Mouse (Mus musculus) forebrain, embryonic 13.5 days (tissue): ENCODE results near the gene Prepl. TPM values are rescaled to one million over a fixed set of nuclear protein-coding genes. Genes with fewer than 3 reads are reported as not detected.

Experiments used
- ATAC-seq: fragments of 200-750 bp; cut with Nextera tagmentation; 2 replicates; pipeline ENCODE4 v1.8.0; 2017
- H3K27ac ChIP-seq: fragments of 300-500 bp; sonication (generic); 2 replicates; pipeline ENCODE4 v1.5.1; 2015; ENCODE audit warnings: inconsistent platforms, mild to moderate bottlenecking, moderate library complexity
- H3K27me3 ChIP-seq: fragments of 300-500 bp; sonication (generic); 2 replicates; pipeline ENCODE4 v1.6.1; 2015; ENCODE audit warnings: mild to moderate bottlenecking, inconsistent platforms
- H3K36me3 ChIP-seq: fragments of 300-500 bp; sonication (generic); 2 replicates; pipeline ENCODE4 v1.6.1; 2015; ENCODE audit warnings: mild to moderate bottlenecking, inconsistent platforms; ENCODE audit not compliant: poor library complexity, severe bottlenecking
- H3K4me1 ChIP-seq: fragments of 300-500 bp; sonication (generic); 2 replicates; pipeline ENCODE4 v1.6.1; 2015; ENCODE audit warnings: inconsistent platforms
- H3K4me2 ChIP-seq: fragments of 300-500 bp; sonication (generic); 2 replicates; pipeline ENCODE4 v1.6.1; 2015; ENCODE audit warnings: inconsistent platforms, mild to moderate bottlenecking, moderate library complexity
- H3K4me3 ChIP-seq: fragments of 300-500 bp; sonication (generic); 2 replicates; pipeline ENCODE4 v1.5.1; 2015; ENCODE audit warnings: mild to moderate bottlenecking, inconsistent platforms
- H3K9ac ChIP-seq: fragments of 300-500 bp; sonication (generic); 2 replicates; pipeline ENCODE4 v1.6.1; 2015; ENCODE audit warnings: mild to moderate bottlenecking, inconsistent platforms
- H3K9me3 ChIP-seq: fragments of 300-500 bp; sonication (generic); replicated peaks from 2 replicates; pipeline ENCODE4 v1.6.1; 2016; ENCODE audit warnings: inconsistent platforms
- WGBS: fragments of 180-500 bp; shearing (Covaris S2); methylation state at CpG from one replicate; pipeline ENCODE4 v1.1.7; 2015; 5-methylcytosine and 5-hydroxymethylcytosine counted together
- polyA plus RNA-seq: library from polyadenylated mRNA; unstranded; fragments of >200 nt; fragmentation: Nextera tagmentation; extraction: Ambion mirVana; gene quantifications from 2 replicates; pipeline ENCODE4 v1.2.1, GENCODE M21; 2015

Prepl gene
- polyA plus RNA-seq = 44.0 and 46.0 TPM in 2 replicates

DNA sequence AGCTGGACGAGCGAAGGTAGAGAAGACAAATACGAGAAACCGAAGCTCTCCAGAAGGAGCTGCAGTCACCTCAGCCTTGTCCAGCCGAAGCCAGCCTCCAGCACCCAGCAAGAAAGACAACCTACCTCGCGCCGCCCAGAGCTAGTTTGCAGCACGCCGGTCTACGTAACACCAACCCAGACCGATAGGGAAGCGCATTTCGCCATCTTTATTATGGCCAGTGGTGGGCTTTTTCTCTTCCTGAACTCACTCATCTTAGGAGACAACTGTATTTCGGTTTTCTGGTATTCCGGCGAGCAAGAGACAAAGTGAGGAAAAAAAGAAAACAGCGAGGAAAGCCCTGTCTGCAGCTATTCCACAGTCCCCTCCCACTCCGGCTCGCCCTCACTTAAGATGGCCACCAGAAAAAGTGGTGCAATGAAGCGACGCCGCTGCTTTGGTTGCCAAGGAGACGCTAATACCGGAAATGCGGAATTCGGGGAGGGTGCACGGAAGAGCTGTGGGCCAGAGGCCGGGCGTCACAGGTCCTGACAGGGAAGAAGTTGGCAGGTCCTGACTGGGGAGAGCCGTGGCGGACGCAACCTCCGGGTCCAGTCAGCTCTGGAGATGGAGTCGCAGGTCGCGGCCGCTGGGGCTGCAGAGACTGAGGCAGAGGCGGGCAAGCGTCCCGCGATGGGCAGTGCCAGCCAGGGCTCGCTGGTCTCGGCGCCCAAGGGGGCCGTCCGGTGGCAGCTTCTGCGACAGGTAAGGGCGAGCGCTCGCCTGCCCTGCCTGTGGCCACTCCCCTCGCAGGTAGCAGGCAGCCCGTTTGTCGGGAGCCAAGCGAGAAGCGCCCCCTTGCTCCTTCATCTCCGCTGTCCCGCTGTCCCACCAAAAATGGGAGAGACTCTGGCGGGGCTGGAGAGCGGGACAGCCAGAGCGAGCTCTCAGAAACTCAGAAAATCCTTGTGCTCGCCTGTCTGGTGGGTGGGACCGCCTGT is at the start of gene Prepl, which contains the start of gene Camkmt:
Gene Prepl, minus strand, starts transcription at position 122 of the 980 bp plus-strand sequence.
Gene Camkmt, plus strand, starts transcription at position 433 of the 980 bp plus-strand sequence.
- H3K9ac ChIP-seq = peak within 1 kb of the TSS; percentile 86
- H3K27me3 ChIP-seq = no peaks in the 10 kb centered on the region
- H3K4me1 ChIP-seq = peaks cover 24% of the 10 kb centered on the region
- no peaks in the 10 kb centered on the region for H3K36me3 ChIP-seq
- H3K4me3 ChIP-seq = peak within 1 kb of the TSS; percentile 92
- H3K27ac ChIP-seq = peak within 1 kb of the TSS; percentile 83
- peak; percentile 99 for ATAC-seq
- peak within 1 kb of the TSS; percentile 84 for H3K4me2 ChIP-seq
- under 1% methylated on average over 63 of the region's 63 CpGs for WGBS
- H3K9me3 ChIP-seq = no peaks in the 10 kb centered on the region

DNA sequence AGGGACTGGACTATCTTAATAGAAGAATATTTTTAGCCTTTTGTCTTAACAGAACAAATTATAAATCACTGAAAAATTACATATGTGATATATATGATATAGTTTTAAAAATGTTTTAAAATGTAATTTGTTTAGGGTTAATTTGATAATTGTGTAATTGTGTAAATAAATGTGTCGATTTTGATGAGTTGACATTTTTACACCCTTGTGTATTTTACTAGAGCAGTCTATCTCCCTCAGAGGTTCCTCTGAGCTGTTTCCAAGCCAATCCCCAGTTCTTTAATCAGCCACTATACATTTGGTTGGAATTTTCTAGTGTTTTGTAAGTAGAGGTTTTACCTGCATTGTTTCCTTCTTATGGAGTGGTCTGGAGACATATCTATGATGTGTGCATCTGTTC is 48.4 kb upstream of the Prepl start:
- H3K4me1 ChIP-seq = peaks cover 5% of the 10 kb centered on the region; the same call in 1 of the 2 replicates
- WGBS = 91% methylated on average over 1 of the region's 1 CpGs
- H3K9me3 ChIP-seq = no peaks in the 10 kb centered on the region

DNA sequence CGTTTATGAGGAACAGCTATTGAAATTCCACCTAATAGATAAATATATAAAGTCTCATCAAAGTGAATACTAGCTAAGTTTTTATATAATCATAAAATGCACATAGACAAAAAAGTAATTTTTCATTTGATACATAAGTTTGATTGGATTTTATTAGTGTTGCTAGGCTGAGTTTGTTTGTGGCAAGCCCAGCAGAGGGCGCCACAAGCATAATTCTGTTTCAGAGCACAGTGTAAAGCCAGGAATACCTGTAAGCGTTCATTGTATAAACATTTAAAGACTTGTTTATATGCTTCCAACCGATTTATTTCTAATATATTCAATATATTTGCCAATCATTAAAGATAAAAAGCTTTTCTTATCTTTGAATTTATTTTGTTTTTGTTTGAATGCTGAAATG is 26.6 kb upstream of the Prepl start:
- no peak for ATAC-seq
- no peak overlapping the region for H3K27ac ChIP-seq
- WGBS = 29% methylated on average over 4 of the region's 4 CpGs
- H3K27me3 ChIP-seq = no peaks in the 10 kb centered on the region
- no peaks in the 10 kb centered on the region for H3K4me1 ChIP-seq
- no peak overlapping the region for H3K9ac ChIP-seq
- H3K36me3 ChIP-seq = no peaks in the 10 kb centered on the region
- H3K9me3 ChIP-seq = no peaks in the 10 kb centered on the region
- H3K4me3 ChIP-seq = no peak overlapping the region
- H3K4me2 ChIP-seq = no peak overlapping the region

More for the DNA sequence above, 48.4 kb upstream of the Prepl start:
- ATAC-seq = no peak
- Histone ChIP-seq H3K36me3 (no peaks in the 10 kb centered on the region), H3K4me2 (no peak overlapping the region), H3K27me3 (no peaks in the 10 kb centered on the region), H3K9ac (no peak overlapping the region), H3K4me3 (no peak overlapping the region), H3K27ac (no peak overlapping the region)

DNA sequence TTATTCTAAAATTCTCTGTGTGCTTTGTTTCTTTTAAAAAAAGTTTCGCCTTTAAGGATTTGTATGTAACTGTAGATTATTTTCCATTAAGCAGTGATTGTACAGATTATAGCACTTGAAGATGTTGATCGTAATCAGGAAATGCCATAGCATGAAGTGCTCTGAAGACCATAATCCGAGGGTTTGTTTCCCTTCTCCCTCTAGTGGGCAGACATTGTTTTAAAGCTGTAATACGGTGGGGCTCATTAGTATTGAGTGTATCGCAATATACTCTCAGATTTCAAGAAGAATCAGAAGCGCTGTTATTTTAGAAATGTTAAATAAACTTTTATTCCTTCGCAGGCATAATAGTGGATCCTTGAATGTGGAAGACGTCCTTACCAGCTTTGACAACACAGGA is 23.4 kb upstream of the Prepl start:
- H3K9me3 ChIP-seq = no peaks in the 10 kb centered on the region
- H3K4me3 ChIP-seq = no peak overlapping the region
- 83% methylated on average over 8 of the region's 8 CpGs for WGBS
- H3K27me3 ChIP-seq = no peaks in the 10 kb centered on the region
- no peak overlapping the region for H3K27ac ChIP-seq
- no peaks in the 10 kb centered on the region for H3K4me1 ChIP-seq
- no peak overlapping the region for H3K4me2 ChIP-seq
- H3K36me3 ChIP-seq = no peaks in the 10 kb centered on the region
- no peak overlapping the region for H3K9ac ChIP-seq
- ATAC-seq = no peak

DNA sequence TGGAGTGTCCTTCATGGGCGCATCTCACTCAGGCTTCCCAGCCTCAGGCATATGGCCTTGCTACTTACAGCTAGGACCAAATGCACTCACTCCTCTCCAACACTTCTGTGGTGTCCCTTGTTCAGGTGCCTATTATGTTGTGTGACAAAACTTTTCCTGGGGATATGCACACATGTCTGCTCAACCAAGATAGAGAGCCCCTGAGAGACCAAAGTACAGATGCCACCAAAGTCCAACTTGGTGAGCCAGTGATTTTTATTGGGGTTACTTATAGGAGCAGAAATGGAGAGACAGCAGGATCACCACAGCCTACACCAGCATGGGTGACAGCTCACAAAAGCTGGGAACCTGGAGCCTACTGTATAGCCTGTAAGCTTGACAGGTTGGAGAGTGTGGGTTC is 20.6 kb upstream of the Prepl start:
- no peaks in the 10 kb centered on the region for H3K27me3 ChIP-seq
- no peak overlapping the region for H3K4me3 ChIP-seq
- H3K9me3 ChIP-seq = no peaks in the 10 kb centered on the region
- no peaks in the 10 kb centered on the region for H3K4me1 ChIP-seq
- no peak for ATAC-seq
- H3K36me3 ChIP-seq = no peaks in the 10 kb centered on the region
- 100% methylated on average over 1 of the region's 1 CpGs for WGBS
- no peak overlapping the region for H3K4me2 ChIP-seq
- H3K9ac ChIP-seq = no peak overlapping the region
- H3K27ac ChIP-seq = no peak overlapping the region

DNA sequence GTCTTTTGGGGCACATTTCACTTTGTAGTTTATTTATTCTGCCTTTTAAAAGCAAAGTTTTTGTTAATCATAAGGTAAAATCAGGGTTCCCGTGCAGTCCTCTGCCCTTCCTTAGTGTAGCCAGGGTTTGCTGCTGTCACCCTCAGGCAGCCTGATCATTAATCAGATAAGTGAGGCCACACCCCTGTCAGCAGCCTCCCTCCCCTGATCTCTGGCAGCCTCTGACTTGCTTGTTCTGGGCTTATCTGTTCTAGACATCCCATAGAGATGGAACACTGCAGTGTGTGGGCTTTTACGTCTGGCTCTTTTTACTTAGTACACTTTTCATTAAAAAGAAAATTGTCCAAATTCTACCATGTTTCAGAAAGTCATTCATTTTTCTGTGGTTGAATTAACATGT is 13.3 kb upstream of the Prepl start:
- Histone ChIP-seq H3K9ac (no peak overlapping the region), H3K27me3 (no peaks in the 10 kb centered on the region), H3K4me2 (no peak overlapping the region), H3K27ac (no peak overlapping the region), H3K9me3 (peaks cover 6% of the 10 kb centered on the region; the same call in 1 of the 2 replicates), H3K36me3 (peaks cover 11% of the 10 kb centered on the region), H3K4me3 (no peak overlapping the region), H3K4me1 (no peaks in the 10 kb centered on the region)
- 65% methylated on average over 2 of the region's 2 CpGs for WGBS
- no peak for ATAC-seq

DNA sequence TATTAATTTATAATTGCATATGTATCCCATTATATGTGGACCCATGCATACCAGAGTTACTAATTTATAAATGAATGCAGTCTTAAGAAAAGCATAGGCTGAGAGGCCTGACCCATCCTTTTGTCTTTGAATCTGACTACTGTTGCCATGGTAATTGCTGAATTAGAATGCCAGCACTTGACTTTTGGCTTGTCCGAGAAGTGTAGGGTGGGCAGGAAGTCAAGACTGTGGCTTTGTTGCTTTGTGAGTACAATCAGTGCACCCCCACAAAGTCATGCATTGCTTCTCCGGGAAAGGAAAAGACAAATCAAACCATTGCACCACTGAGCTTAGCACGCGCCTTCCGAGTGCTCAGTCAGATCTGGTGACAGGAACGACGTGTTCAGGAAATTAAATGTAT is 11.7 kb upstream of the Prepl start:
- Histone ChIP-seq H3K4me1 (no peaks in the 10 kb centered on the region), H3K9me3 (peaks cover 13% of the 10 kb centered on the region; the same call in 1 of the 2 replicates), H3K4me3 (no peak overlapping the region), H3K36me3 (peaks cover 22% of the 10 kb centered on the region), H3K4me2 (no peak overlapping the region), H3K9ac (no peak overlapping the region), H3K27ac (no peak overlapping the region), H3K27me3 (no peaks in the 10 kb centered on the region)
- no peak for ATAC-seq
- WGBS = 85% methylated on average over 7 of the region's 7 CpGs

DNA sequence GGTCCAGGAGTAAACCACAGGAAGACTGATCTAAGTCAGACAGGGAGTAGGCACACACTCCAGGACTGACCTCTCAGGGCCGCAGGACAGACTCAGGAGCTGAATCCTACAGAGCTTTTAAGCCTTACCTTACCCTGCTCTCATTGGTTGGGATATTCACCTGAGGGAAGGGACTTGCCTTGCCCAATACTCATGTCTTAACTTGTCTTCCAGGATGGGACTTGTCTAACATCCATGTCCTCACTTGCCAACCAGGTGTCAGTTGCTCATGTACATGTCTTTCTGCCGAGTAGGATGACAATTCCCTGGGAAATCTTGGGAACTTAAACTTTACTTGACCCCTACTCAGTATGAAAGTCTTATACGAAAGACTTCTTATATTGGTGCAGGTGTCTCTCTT is 10.2 kb upstream of the Prepl start:
- peaks cover 22% of the 10 kb centered on the region for H3K36me3 ChIP-seq
- no peaks in the 10 kb centered on the region for H3K4me1 ChIP-seq
- H3K4me2 ChIP-seq = no peak overlapping the region
- H3K4me3 ChIP-seq = no peak overlapping the region
- 96% methylated on average over 3 of the region's 3 CpGs for whole genome bisulfite sequencing
- H3K9me3 ChIP-seq = peaks cover 13% of the 10 kb centered on the region; the same call in 1 of the 2 replicates
- H3K27ac ChIP-seq = no peak overlapping the region
- no peaks in the 10 kb centered on the region for H3K27me3 ChIP-seq
- no peak overlapping the region for H3K9ac ChIP-seq
- no peak for ATAC-seq

DNA sequence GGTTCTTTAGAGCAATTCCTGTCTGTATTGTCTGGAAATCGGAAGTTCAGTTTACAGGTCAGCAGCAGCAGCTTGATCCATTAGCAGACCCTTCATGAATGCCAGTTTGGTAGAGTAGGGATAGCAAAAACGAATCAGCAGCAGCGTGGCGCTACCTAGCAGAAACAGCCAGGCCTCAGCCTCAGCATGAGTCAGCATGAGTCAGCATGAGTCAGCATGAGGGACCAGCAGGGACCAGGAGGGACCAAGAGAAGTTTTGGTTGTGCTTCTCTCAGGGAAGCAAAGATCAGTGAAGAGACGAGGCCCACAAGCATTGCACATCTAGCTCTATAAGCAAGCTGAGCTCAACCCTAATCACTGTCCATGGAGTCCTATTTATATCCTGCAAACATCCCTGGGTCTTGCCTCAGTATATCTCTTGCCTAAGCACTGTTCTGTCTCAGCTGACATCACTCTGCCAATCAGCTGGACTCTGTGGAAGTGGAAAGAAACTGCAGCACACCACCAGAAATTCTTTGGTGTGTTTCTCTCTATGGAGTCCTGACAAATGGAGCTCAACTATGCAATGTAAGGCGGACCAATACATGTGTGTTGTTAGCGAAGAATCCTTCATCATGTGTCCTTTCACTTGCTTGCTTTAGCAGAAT is 8.8 kb upstream of the Prepl start:
- Histone ChIP-seq H3K36me3 (peaks cover 22% of the 10 kb centered on the region), H3K27ac (no peak overlapping the region), H3K9ac (no peak overlapping the region), H3K4me1 (no peaks in the 10 kb centered on the region), H3K4me2 (no peak overlapping the region), H3K4me3 (no peak overlapping the region), H3K27me3 (no peaks in the 10 kb centered on the region), H3K9me3 (peaks cover 13% of the 10 kb centered on the region; the same call in 1 of the 2 replicates)
- WGBS = 94% methylated on average over 7 of the region's 7 CpGs
- ATAC-seq = no peak

DNA sequence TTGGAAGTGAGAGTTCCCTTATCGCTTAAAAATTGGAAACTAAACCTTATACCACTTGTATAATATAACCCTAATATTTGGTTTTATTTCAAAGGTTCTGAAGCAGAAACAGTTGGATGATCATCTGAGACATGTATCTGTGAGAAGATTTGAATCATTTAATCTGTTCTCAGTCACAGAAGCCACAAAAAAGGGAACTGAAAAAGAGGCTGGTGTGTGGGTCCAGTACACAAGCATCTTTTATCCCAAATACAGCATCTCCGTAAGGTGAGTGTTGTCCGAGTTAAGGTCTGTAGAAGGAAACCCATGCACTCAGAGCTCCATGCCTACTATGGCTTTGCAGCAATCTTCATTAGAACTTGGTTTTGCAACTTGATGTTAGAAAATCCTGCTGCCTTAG is 6.4 kb upstream of the Prepl start:
- Histone ChIP-seq H3K4me2 (no peak overlapping the region), H3K9me3 (peaks cover 13% of the 10 kb centered on the region; the same call in 1 of the 2 replicates), H3K9ac (no peak overlapping the region), H3K27ac (no peak overlapping the region), H3K4me1 (peaks cover 5% of the 10 kb centered on the region; the same call in 1 of the 2 replicates), H3K27me3 (no peaks in the 10 kb centered on the region), H3K4me3 (no peak overlapping the region), H3K36me3 (peaks cover 22% of the 10 kb centered on the region)
- no peak for ATAC-seq
- 96% methylated on average over 3 of the region's 3 CpGs for WGBS

DNA sequence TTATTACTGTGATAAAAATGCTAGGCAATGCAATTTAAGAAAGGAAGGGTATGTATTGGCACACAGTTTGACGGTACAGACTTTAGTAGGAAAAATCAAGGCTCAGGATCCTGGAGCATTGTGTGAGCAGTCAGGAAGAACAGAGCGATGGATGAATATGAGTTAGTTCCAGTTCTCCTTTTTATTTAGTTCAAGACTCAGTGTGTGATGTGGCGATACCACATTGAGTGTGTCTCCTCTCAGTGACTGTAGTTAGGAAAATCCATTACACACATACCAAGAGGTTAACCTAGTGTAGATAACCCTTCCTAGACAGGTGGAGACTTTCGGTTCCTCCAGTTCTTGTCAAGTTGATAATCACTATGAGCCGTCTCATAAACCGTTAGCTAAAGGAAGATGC is 1.7 kb upstream of the Prepl start:
- no peak for ATAC-seq
- Histone ChIP-seq H3K9ac (no peak overlapping the region), H3K4me1 (peaks cover 24% of the 10 kb centered on the region), H3K27me3 (no peaks in the 10 kb centered on the region), H3K36me3 (no peaks in the 10 kb centered on the region), H3K4me3 (peak overlapping the region; percentile 92; the same call in 1 of the 2 replicates), H3K27ac (no peak overlapping the region), H3K9me3 (no peaks in the 10 kb centered on the region), H3K4me2 (peak overlapping the region; percentile 84; the same call in 1 of the 2 replicates)
- 92% methylated on average over 6 of the region's 6 CpGs for WGBS

DNA sequence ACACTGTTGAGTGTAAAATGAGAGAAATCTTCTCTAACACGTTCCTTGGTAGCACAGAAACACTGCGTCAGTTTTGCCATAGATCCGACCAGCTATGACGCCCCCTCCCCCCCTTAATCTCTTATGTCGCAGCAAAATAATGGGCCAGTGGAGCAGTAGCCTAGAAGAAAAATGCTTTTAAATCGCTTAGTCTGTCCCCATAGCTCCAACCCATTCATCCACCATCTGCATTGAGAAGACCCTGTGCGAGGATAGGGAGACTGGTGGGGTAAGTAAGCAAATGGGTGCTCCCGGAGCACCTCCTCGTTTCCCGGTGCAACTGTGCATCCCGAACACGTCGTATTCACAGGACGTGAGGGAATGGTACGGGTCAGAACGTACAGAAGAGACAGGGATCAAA is 420 bp downstream of the Prepl start:
- Histone ChIP-seq H3K9ac (peak overlapping the region; percentile 86), H3K4me1 (peaks cover 24% of the 10 kb centered on the region), H3K27me3 (no peaks in the 10 kb centered on the region), H3K4me3 (peak overlapping the region; percentile 92), H3K9me3 (no peaks in the 10 kb centered on the region), H3K36me3 (no peaks in the 10 kb centered on the region), H3K27ac (peak overlapping the region; percentile 83), H3K4me2 (peak overlapping the region; percentile 84)
- WGBS = under 1% methylated on average over 16 of the region's 16 CpGs
- ATAC-seq = peak; percentile 20; the same call in 1 of the 2 replicates
